Mouse (Mus musculus) kidney, postnatal 0 days (tissue): Measurements from ENCODE around the gene Dusp6. TPM values are rescaled to one million over a fixed set of nuclear protein-coding genes. Genes with fewer than 3 reads are reported as not detected.
A peak's percentile ranks its signal among the peaks of the same experiment; 100 is the strongest.

Source experiments
- ATAC-seq: fragments of 200-750 bp; cut with Nextera tagmentation; replicated peaks from 2 replicates; pipeline ENCODE4 v1.8.0; 2017; ENCODE audit warnings: low read depth, moderate number of reproducible peaks, moderate TSS enrichment, moderate library complexity; ENCODE audit not compliant: low FRiP score
- DNase-seq: peaks from one replicate; pipeline ENCODE4 v3.0.0-alpha.2; 2016; ENCODE audit warnings: low spot score
- H3K27ac ChIP-seq: fragments of 300-500 bp; sonication (generic); 2 replicates; pipeline ENCODE4 v1.5.1; 2014; ENCODE audit warnings: mild to moderate bottlenecking
- H3K27me3 ChIP-seq: fragments of 300-500 bp; sonication (generic); 2 replicates; pipeline ENCODE4 v1.6.1; 2014; ENCODE audit warnings: low read length, mixed read lengths; ENCODE audit not compliant: insufficient read depth
- H3K36me3 ChIP-seq: fragments of 300-500 bp; sonication (generic); 2 replicates; pipeline ENCODE4 v1.6.1; 2014; ENCODE audit warnings: low read length, mixed read lengths; ENCODE audit not compliant: insufficient read depth
- H3K4me1 ChIP-seq: fragments of 300-500 bp; sonication (generic); replicated peaks from 2 replicates; pipeline ENCODE4 v1.6.1; 2014; ENCODE audit warnings: antibody characterized with exemption, low read length, mixed read lengths; ENCODE audit not compliant: insufficient read depth
- H3K4me2 ChIP-seq: fragments of 300-500 bp; sonication (generic); 2 replicates; pipeline ENCODE4 v1.6.1; 2014; ENCODE audit warnings: mild to moderate bottlenecking, low read length, moderate library complexity, mixed read lengths
- H3K4me3 ChIP-seq: fragments of 300-500 bp; sonication (generic); replicated peaks from 2 replicates; pipeline ENCODE4 v1.5.1; 2014; ENCODE audit warnings: low read depth, low read length
- H3K9ac ChIP-seq: fragments of 300-500 bp; sonication (generic); 2 replicates; pipeline ENCODE4 v1.6.1; 2014; ENCODE audit warnings: low read depth, low read length
- H3K9me3 ChIP-seq: fragments of 300-500 bp; sonication (generic); replicated peaks from 2 replicates; pipeline ENCODE4 v1.6.1; 2016; ENCODE audit warnings: low read length, inconsistent platforms, mixed read lengths
- CTCF ChIP-seq: IDR thresholded peaks from 2 replicates; pipeline ENCODE4 v1.5.1; 2016; ENCODE audit warnings: antibody characterized with exemption, low read depth, mild to moderate bottlenecking, moderate library complexity
- WGBS: fragments of 180-500 bp; shearing (Covaris S2); extraction: QIAGEN DNeasy Blood & Tissue Kit; methylation state at CpG from one replicate; pipeline ENCODE4 v1.1.7; 2014; 5-methylcytosine and 5-hydroxymethylcytosine counted together
- polyA plus RNA-seq: library from polyadenylated mRNA; unstranded; fragments of >200 nt; fragmentation: Nextera tagmentation; extraction: Ambion mirVana; gene quantifications from 2 replicates; pipeline ENCODE4 v1.2.1, GENCODE M21; 2015

Gene Dusp6
- polyA plus RNA-seq, 1 experiment from 2014 or later, result 73.4 TPM

DNA sequence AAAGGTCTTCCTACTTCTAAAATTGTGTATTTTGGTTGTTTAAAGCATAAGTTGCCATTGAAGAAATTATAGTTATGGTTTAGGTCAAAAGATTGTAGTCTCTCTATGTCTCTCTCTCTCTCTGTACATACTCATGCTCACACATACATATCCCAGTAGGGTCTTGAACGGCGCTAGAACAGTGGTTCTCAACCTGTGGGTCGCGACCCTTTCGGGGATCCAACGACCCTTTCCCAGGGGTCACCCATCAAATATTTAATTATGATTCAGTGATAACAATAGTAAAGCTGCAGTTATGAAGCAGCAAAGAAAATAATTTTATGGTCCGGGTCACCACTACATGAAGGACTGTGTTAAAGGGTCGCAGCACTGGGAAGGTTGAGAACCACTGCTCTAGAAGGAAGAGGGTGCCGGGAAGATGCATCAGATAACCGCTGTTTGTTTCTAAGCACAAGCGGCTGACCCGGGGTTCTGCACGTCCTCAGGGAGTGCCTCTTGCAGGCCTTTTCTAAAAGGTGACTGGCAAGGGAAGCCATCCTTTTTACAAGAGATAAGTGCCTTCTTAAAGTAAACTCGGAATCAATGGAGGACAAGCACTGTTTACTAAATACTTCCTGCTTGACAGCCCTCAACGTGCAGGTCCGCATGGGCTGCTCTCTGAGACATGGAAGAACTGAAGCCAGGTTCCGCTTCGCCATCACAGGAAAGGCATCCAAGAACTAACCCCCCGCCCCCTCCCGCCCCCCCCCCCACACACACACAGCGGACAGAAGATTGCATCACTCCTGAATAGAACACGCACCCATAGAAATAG lies 16.2 kb downstream of the Dusp6 start:
- no peak for ATAC-seq
- Histone ChIP-seq H3K4me3 (no peak overlapping the region), H3K9me3 (no peaks in the 10 kb centered on the region), H3K4me1 (no peaks in the 10 kb centered on the region; the same call in 1 of the 2 replicates), H3K27me3 (no peaks in the 10 kb centered on the region), H3K4me2 (no peak overlapping the region), H3K27ac (no peak overlapping the region), H3K36me3 (no peaks in the 10 kb centered on the region), H3K9ac (no peak overlapping the region)
- no peak for DNase-seq
- WGBS, result 84% methylated on average over 22 of the region's 22 CpGs
- TF ChIP-seq CTCF, result no peak

GRCm38 (mm10) chr10:99283981-99284385 lies 21.0 kb downstream of the Dusp6 start:
- Histone ChIP-seq H3K9ac (no peak overlapping the region), H3K36me3 (no peaks in the 10 kb centered on the region), H3K27me3 (no peaks in the 10 kb centered on the region), H3K4me1 (peaks cover 10% of the 10 kb centered on the region), H3K4me3 (no peak overlapping the region), H3K27ac (no peak overlapping the region), H3K9me3 (no peaks in the 10 kb centered on the region), H3K4me2 (no peak overlapping the region)
- DNase-seq (no peak), ATAC-seq (no peak)
- no peak for TF ChIP-seq CTCF
- WGBS, result 89% methylated on average over 10 of the region's 10 CpGs

DNA sequence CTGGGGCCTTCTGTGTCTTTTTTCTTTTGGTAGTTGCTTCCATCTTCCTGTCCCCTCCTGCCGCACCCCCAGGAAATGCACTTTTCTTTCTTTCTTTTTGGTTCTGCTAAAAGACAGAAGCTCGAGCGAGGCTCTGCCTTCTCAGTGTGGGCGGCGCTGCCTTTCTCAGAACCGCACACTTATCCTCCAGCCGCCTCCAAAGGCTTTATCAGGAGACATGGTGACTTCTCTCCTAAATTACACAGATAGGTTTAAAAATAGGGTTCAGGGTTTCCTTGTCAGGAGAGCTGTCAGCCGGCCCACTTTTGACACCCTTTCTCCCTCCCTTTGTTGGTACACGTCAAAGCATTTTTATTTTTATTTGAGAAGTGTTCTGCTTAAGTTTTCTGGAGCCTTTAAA lies 21.9 kb downstream of the Dusp6 start:
- H3K4me2 ChIP-seq, result no peak overlapping the region
- H3K36me3 ChIP-seq, result no peaks in the 10 kb centered on the region
- TF ChIP-seq CTCF, result no peak
- H3K9ac ChIP-seq, result no peak overlapping the region
- peaks cover 10% of the 10 kb centered on the region for H3K4me1 ChIP-seq
- ATAC-seq (no peak), DNase-seq (peak; percentile 49)
- no peaks in the 10 kb centered on the region for H3K27me3 ChIP-seq
- H3K27ac ChIP-seq, result peak overlapping the region; percentile 61; the same call in 1 of the 2 replicates
- 59% methylated on average over 9 of the region's 9 CpGs for WGBS
- no peaks in the 10 kb centered on the region for H3K9me3 ChIP-seq
- H3K4me3 ChIP-seq, result no peak overlapping the region

DNA sequence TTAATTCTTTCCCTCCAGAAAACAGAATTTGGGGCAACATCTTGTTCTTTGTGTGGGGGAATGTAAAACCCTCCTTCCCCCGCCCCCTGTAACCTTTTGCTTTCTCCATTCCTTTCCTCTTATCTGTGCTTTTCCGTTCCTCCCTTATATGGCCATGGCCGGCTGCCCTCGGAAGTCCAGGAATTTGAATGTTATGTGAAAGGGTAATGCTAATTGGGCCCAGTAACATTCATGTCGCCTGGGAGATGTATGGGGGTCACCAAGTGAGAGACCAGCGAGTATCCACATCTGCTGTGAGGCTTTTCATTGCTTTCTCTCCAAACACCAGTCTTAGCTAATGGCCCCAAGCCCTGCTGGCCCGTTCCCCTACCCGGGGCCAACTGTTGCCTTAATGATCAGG lies 22.7 kb downstream of the Dusp6 start:
- Histone ChIP-seq H3K27ac (peak overlapping the region; percentile 61), H3K9ac (no peak overlapping the region), H3K4me2 (no peak overlapping the region), H3K9me3 (no peaks in the 10 kb centered on the region), H3K4me3 (no peak overlapping the region), H3K36me3 (no peaks in the 10 kb centered on the region), H3K27me3 (no peaks in the 10 kb centered on the region), H3K4me1 (peaks cover 10% of the 10 kb centered on the region)
- TF ChIP-seq CTCF, result no peak
- DNase-seq, result peak; percentile 90
- 18% methylated on average over 8 of the region's 8 CpGs for WGBS
- peak; percentile 62; the same call in 1 of the 2 replicates for ATAC-seq

GRCm38 (mm10) chr10:99286213-99286612 lies 23.2 kb downstream of the Dusp6 start:
- Histone ChIP-seq H3K4me2 (no peak overlapping the region), H3K4me3 (no peak overlapping the region), H3K4me1 (peaks cover 10% of the 10 kb centered on the region), H3K27me3 (no peaks in the 10 kb centered on the region), H3K9me3 (no peaks in the 10 kb centered on the region), H3K36me3 (no peaks in the 10 kb centered on the region), H3K9ac (no peak overlapping the region), H3K27ac (0 out of 2 replicates have a peak overlapping the region, but pooled peaks have one; percentile 47)
- ATAC-seq (no peak), DNase-seq (peak; percentile 65)
- TF ChIP-seq CTCF, result 0 out of 2 replicates have a peak, but pooled peaks have one; percentile 9
- WGBS, result 48% methylated on average over 7 of the region's 7 CpGs

DNA sequence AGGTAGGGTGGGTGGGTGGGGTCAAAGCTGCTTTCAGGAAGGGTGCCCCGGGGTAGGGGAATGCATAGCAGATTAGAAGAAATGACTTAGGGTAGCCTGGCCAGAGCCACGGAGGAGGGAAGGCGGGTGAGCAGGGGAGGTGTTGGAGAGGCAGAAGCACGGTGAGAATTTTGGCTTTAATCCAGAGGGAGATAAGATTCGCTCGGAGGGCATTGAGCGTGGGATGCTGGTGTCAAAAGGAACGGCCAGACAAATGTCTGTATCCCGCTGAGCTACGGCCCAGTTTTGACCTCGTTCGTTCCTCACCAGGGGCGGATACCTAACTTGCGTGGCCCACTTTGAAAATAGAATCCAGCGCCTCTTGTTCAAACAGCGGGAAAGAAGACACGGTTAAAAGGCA lies 23.8 kb downstream of the Dusp6 start:
- Histone ChIP-seq H3K27ac (no peak overlapping the region), H3K36me3 (no peaks in the 10 kb centered on the region), H3K4me2 (peak overlapping the region; percentile 43), H3K4me1 (peaks cover 10% of the 10 kb centered on the region), H3K9me3 (no peaks in the 10 kb centered on the region), H3K9ac (0 out of 2 replicates have a peak overlapping the region, but pooled peaks have one; percentile 18), H3K4me3 (no peak overlapping the region), H3K27me3 (no peaks in the 10 kb centered on the region)
- DNase-seq (peak; percentile 47), ATAC-seq (no peak)
- no peak for TF ChIP-seq CTCF
- 14% methylated on average over 17 of the region's 17 CpGs for WGBS
